ENCODE assay signal across 25 mouse cellular contexts in the genomic region with DNA sequence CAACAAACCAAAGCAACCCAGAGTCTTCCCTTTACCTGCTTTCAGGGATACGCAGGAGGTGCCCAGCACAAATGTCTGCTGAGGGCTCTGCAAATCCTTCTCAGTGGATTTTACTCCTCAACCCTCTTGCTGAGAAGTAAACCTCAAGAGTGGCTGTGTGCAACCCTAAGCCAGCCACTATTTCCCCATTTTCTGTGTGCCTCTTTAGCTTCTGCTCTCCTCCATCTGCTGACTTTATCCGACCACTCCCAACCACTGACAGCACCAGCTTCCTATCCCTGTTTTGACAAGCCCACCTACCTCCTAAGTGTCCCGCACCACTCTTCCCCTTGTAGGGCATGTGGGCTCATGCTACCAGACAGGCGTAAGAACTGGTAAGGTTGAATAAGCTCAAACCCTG. TPM values are rescaled to one million over a fixed set of nuclear protein-coding genes. Genes with fewer than 3 reads are reported as not detected.
DNase-seq lines count a peak whose midpoint lies in the region; ATAC-seq and TF ChIP-seq lines count a peak whose summit lies in the region.
"Had no signal": no experiment of that assay in that cellular context is flagged by ENCODE, and none has a peak within 500 bp of the region (broad histone marks: within the 10 kb centered on the region; RNA-seq: fewer than 3 reads in every experiment).

No protein-coding gene starts in this region.

- no peak for TF ChIP-seq RAD21 in MEL (IDR thresholded peaks at IDR 0.05; ENCODE audit: low read depth, low read length)

- no peak for TF ChIP-seq POLR2A in MEL (IDR thresholded peaks at IDR 0.05; ENCODE audit: control insufficient read depth in 1 of 2, insufficient read depth in 1 of 2, low read depth in 1 of 2, low read length in 2 of 2, poor library complexity in 1 of 2)
- TF ChIP-seq POLR2A in bone marrow, adult 2 months (IDR thresholded peaks at IDR 0.05; ENCODE audit: borderline replicate concordance, control insufficient read depth, low read depth, low read length) = no peak

- no peak for TF ChIP-seq EP300 in MEL (IDR thresholded peaks at IDR 0.05; ENCODE audit: low read depth in 1 of 2, low read length in 2 of 2)

- peak; percentile 16 for DNase-seq in MEL (ENCODE audit: low read depth, low spot score)
- DNase-seq in layer of hippocampus, adult 11-12 months (ENCODE audit: low spot score) = no peak
- DNase-seq in right cerebral cortex, postnatal 10 days (ENCODE audit: low spot score in 2 of 2) = no peak
- DNase-seq in embryonic facial prominence, embryonic 10.5 days (ENCODE audit: low spot score) = no peak
- DNase-seq: adrenal gland, adult 8-10 months; adrenal gland, postnatal 25 days; cerebellum, adult 18-20 months; cerebellum, adult 9-10 months; cerebellum, postnatal 14 days; gastrocnemius, postnatal 25 days; heart, adult 2 months had no signal

- peaks cover 0 to 2% of the 10 kb centered on the region in 2 experiments; a peak in 3 of 4 replicates for H3K4me1 ChIP-seq in MEL (ENCODE audit: control insufficient read depth in 1 of 2, insufficient read depth in 2 of 2, low read length in 2 of 2)
- peaks cover 6% of the 10 kb centered on the region; the same call in 1 of the 2 replicates for H3K4me1 ChIP-seq in bone marrow, adult 2 months (ENCODE audit: control insufficient read depth, insufficient read depth, low read length)
- H3K4me1 ChIP-seq in embryonic facial prominence, embryonic 10.5 days = no peaks in the 10 kb centered on the region
- H3K4me1 ChIP-seq: embryonic facial prominence, embryonic 13.5 days; forebrain, embryonic 12.5 days; forebrain, embryonic 15.5 days; heart, embryonic 10.5 days; hindbrain, embryonic 10.5 days; hindbrain, embryonic 13.5 days had no signal

- H3K9ac ChIP-seq in MEL (ENCODE audit: control insufficient read depth, low read depth, low read length, poor library complexity, severe bottlenecking) = no peak overlapping the region
- H3K9ac ChIP-seq: embryonic facial prominence, embryonic 13.5 days; forebrain, embryonic 12.5 days; forebrain, embryonic 15.5 days; heart, embryonic 13.5 days; hindbrain, embryonic 13.5 days had no signal

- H3K9me3 ChIP-seq in MEL (replicated peaks; ENCODE audit: insufficient read depth, low read length) = no peaks in the 10 kb centered on the region
- H3K9me3 ChIP-seq in embryonic facial prominence, embryonic 10.5 days = no peaks in the 10 kb centered on the region
- H3K9me3 ChIP-seq: embryonic facial prominence, embryonic 13.5 days; forebrain, embryonic 12.5 days; forebrain, embryonic 15.5 days; heart, embryonic 10.5 days; heart, embryonic 13.5 days; hindbrain, embryonic 10.5 days; hindbrain, embryonic 13.5 days had no signal

- WGBS in bone marrow, adult 2 months = 20% methylated on average over 4 of the region's 4 CpGs
- 85% methylated on average over 4 of the region's 4 CpGs for WGBS in embryonic facial prominence, embryonic 10.5 days

- no peak overlapping the region for H3K27ac ChIP-seq in MEL (ENCODE audit: control insufficient read depth, low read depth, low read length)
- H3K27ac ChIP-seq in bone marrow, adult 2 months (ENCODE audit: control insufficient read depth, insufficient read depth, low read depth, low read length, poor library complexity) = peak overlapping the region; percentile 26; the same call in 1 of the 2 replicates
- H3K27ac ChIP-seq in embryonic facial prominence, embryonic 10.5 days (replicated peaks) = no peak overlapping the region
- H3K27ac ChIP-seq: embryonic facial prominence, embryonic 13.5 days; forebrain, embryonic 12.5 days; forebrain, embryonic 15.5 days; heart, adult 2 months; heart, embryonic 10.5 days; heart, embryonic 13.5 days; hindbrain, embryonic 10.5 days; hindbrain, embryonic 13.5 days had no signal

- TF ChIP-seq CTCF in MEL (IDR thresholded peaks at IDR 0.05 in 2 of 3, conservative IDR thresholded peaks at IDR 0.05 in 1 of 3; ENCODE audit: control insufficient read depth in 1 of 3, insufficient read depth in 1 of 3, low read depth in 2 of 3, low read length in 3 of 3, poor library complexity in 1 of 3, severe bottlenecking in 1 of 3) = no peak
- TF ChIP-seq CTCF in bone marrow, adult 2 months (IDR thresholded peaks at IDR 0.05; ENCODE audit: control insufficient read depth, insufficient read depth, low read length) = no peak

- H3K4me3 ChIP-seq in MEL (ENCODE audit: control insufficient read depth in 1 of 2, insufficient read depth in 1 of 2, low read depth in 2 of 2, low read length in 2 of 2) = no peak overlapping the region
- no peak overlapping the region for H3K4me3 ChIP-seq in bone marrow, adult 2 months (replicated peaks; ENCODE audit: control insufficient read depth, low read depth, low read length)
- H3K4me3 ChIP-seq in embryonic facial prominence, embryonic 10.5 days = no peak overlapping the region
- H3K4me3 ChIP-seq: embryonic facial prominence, embryonic 13.5 days; erythroblast, embryonic 14.5 days; forebrain, embryonic 12.5 days; forebrain, embryonic 15.5 days; heart, adult 2 months; heart, embryonic 10.5 days; heart, embryonic 13.5 days; hindbrain, embryonic 10.5 days; hindbrain, embryonic 13.5 days had no signal

- peak; percentile 40 to 49 for ATAC-seq in hematopoietic stem cell, adult 5-6 weeks (replicated peaks in 1 of 2; ENCODE audit: insufficient read depth in 1 of 2, low FRiP score in 2 of 2, low TSS enrichment in 1 of 2, low read depth in 1 of 2, poor library complexity in 2 of 2, severe bottlenecking in 2 of 2)
- peak; percentile 64; the same call in 1 of the 2 replicates for ATAC-seq in monocyte, adult 5-6 weeks (replicated peaks; ENCODE audit: insufficient number of reproducible peaks, low FRiP score, low TSS enrichment, poor library complexity, severe bottlenecking)
- ATAC-seq: activated CD4-positive, CD25-positive, alpha-beta regulatory T cell, adult 4 months; CD4-positive, CD25-positive, alpha-beta regulatory T cell, adult 4 months; forebrain, embryonic 15.5 days; hindbrain, embryonic 16.5 days had no signal

- peaks cover 0 to 2% of the 10 kb centered on the region in 2 experiments; a peak in 1 of 4 replicates for H3K36me3 ChIP-seq in MEL (ENCODE audit: control insufficient read depth in 1 of 2, insufficient read depth in 2 of 2, low read length in 2 of 2)
- no peaks in the 10 kb centered on the region for H3K36me3 ChIP-seq in embryonic facial prominence, embryonic 10.5 days (replicated peaks)
- H3K36me3 ChIP-seq: embryonic facial prominence, embryonic 13.5 days; forebrain, embryonic 12.5 days; forebrain, embryonic 15.5 days; heart, embryonic 10.5 days; heart, embryonic 13.5 days; hindbrain, embryonic 10.5 days; hindbrain, embryonic 13.5 days had no signal

- no peaks in the 10 kb centered on the region for H3K27me3 ChIP-seq in MEL (ENCODE audit: control insufficient read depth in 1 of 2, insufficient read depth in 2 of 2, low read length in 2 of 2)
- no peaks in the 10 kb centered on the region for H3K27me3 ChIP-seq in embryonic facial prominence, embryonic 10.5 days (replicated peaks; ENCODE audit: low read depth, poor library complexity, severe bottlenecking)
- H3K27me3 ChIP-seq: embryonic facial prominence, embryonic 13.5 days; forebrain, embryonic 12.5 days; forebrain, embryonic 15.5 days; heart, embryonic 13.5 days had no signal

- no peaks in the 10 kb centered on the region for H3K79me2 ChIP-seq in MEL (ENCODE audit: control insufficient read depth, insufficient read depth, low read length, poor library complexity)

TF ChIP-seq in MEL, 35 proteins besides CTCF, POLR2A, EP300 and RAD21:
- TF ChIP-seq GATA1 (IDR thresholded peaks at IDR 0.05; ENCODE audit: low read depth, low read length) (no peak), USF2 (IDR thresholded peaks at IDR 0.05; ENCODE audit: borderline replicate concordance in 1 of 2, insufficient read depth in 1 of 2, low read depth in 1 of 2, low read length in 2 of 2) (no peak), ELF1 (IDR thresholded peaks at IDR 0.05; ENCODE audit: low read depth, low read length) (no peak), ZKSCAN1 (IDR thresholded peaks at IDR 0.05; ENCODE audit: low read depth, low read length) (no peak), POLR2AphosphoS2 (IDR thresholded peaks at IDR 0.05; ENCODE audit: low read length) (no peak), ZMIZ1 (IDR thresholded peaks at IDR 0.05; ENCODE audit: low read depth, low read length) (no peak), TCF12 (IDR thresholded peaks at IDR 0.05; ENCODE audit: low read depth, low read length) (no peak), TBP (IDR thresholded peaks at IDR 0.05; ENCODE audit: low read depth, low read length) (no peak), TAL1 (IDR thresholded peaks at IDR 0.05; ENCODE audit: low read length) (no peak), MAX (IDR thresholded peaks at IDR 0.05; ENCODE audit: low read length) (no peak), CHD1 (IDR thresholded peaks at IDR 0.05; ENCODE audit: low read depth, low read length) (no peak), MYB (IDR thresholded peaks at IDR 0.05; ENCODE audit: low read depth, low read length) (no peak), SIN3A (IDR thresholded peaks at IDR 0.05; ENCODE audit: low read length) (no peak), SMC3 (IDR thresholded peaks at IDR 0.05; ENCODE audit: low read depth, low read length) (no peak), CHD2 (IDR thresholded peaks at IDR 0.05; ENCODE audit: low read length) (no peak), ETS1 (IDR thresholded peaks at IDR 0.05; ENCODE audit: low read depth, low read length) (no peak)

RNA-seq across cellular contexts. Expression of gene Serbp1, which starts 56.5 kb away (rescaled TPM):
- total RNA-seq in MEL (2012; rRNA removed) = 1,043 and 1,179 TPM in 2 replicates
- 1,000 to 10,000 TPM; 1,049 to 1,809 TPM for polyA plus RNA-seq in MEL (2012; ENCODE audit: insufficient read depth in 1 of 2, insufficient read length in 2 of 2, low read depth in 1 of 2, low replicate concordance in 2 of 2, missing spikeins in 1 of 2)
- 394 and 479 TPM in 2 replicates for polyA plus RNA-seq in bone marrow, adult 2 months (2011; ENCODE audit: insufficient read depth, insufficient read length, low replicate concordance, missing spikeins)
- total RNA-seq in hematopoietic stem cell, adult 5-6 weeks (2017) = 1,887 and 2,311 TPM in 2 replicates
- total RNA-seq in monocyte, adult 5-6 weeks (2017) = 751 to 1,070 TPM (median 922 TPM) in 3 replicates
- 503 and 518 TPM in 2 replicates for polyA plus RNA-seq in embryonic facial prominence, embryonic 10.5 days (2016; fragmentation: Nextera tagmentation; extraction: Ambion mirVana)
